Mouse (Mus musculus): ENCODE measurements around the gene Mnat1. TPM values are rescaled to one million over a fixed set of nuclear protein-coding genes. Genes with fewer than 3 reads are reported as not detected.

Mnat1 gene
- polyA plus RNA-seq, 1 experiment, result 0.35 TPM

GRCm38 (mm10) chr12:73209117-73209516, 85.6 kb downstream of the Mnat1 start:
- H3K4me3 ChIP-seq (replicated peaks), result no peak overlapping the region
- no peaks in the 10 kb centered on the region for H3K36me3 ChIP-seq (ENCODE audit: control insufficient read depth)
- TF ChIP-seq TAL1 (IDR thresholded peaks at IDR 0.05; ENCODE audit: low read length), result no peak
- no peak for TF ChIP-seq GATA1 (IDR thresholded peaks at IDR 0.05; ENCODE audit: low read length)
- H3K9me3 ChIP-seq (ENCODE audit: control insufficient read depth, low read length), result no peaks in the 10 kb centered on the region
- H3K4me1 ChIP-seq (ENCODE audit: control insufficient read depth), result peaks cover 9% of the 10 kb centered on the region
- H3K27me3 ChIP-seq (ENCODE audit: control insufficient read depth), result no peaks in the 10 kb centered on the region

GRCm38 (mm10) chr12:73210454-73210853, 86.9 kb downstream of the Mnat1 start:
- Histone ChIP-seq H3K36me3 (ENCODE audit: control insufficient read depth) (no peaks in the 10 kb centered on the region), H3K27me3 (ENCODE audit: control insufficient read depth) (no peaks in the 10 kb centered on the region), H3K9me3 (ENCODE audit: control insufficient read depth, low read length) (no peaks in the 10 kb centered on the region), H3K4me1 (ENCODE audit: control insufficient read depth) (peaks cover 9% of the 10 kb centered on the region), H3K4me3 (replicated peaks) (no peak overlapping the region)
- no peak for TF ChIP-seq GATA1 (IDR thresholded peaks at IDR 0.05; ENCODE audit: low read length)
- TF ChIP-seq TAL1 (IDR thresholded peaks at IDR 0.05; ENCODE audit: low read length), result no peak

GRCm38 (mm10) chr12:73215773-73216172, 92.3 kb downstream of the Mnat1 start:
- Histone ChIP-seq H3K36me3 (ENCODE audit: control insufficient read depth) (peaks cover 10% of the 10 kb centered on the region), H3K27me3 (ENCODE audit: control insufficient read depth) (no peaks in the 10 kb centered on the region), H3K4me1 (ENCODE audit: control insufficient read depth) (peaks cover 3% of the 10 kb centered on the region), H3K4me3 (replicated peaks) (no peak overlapping the region), H3K9me3 (ENCODE audit: control insufficient read depth, low read length) (no peaks in the 10 kb centered on the region)
- no peak for TF ChIP-seq TAL1 (IDR thresholded peaks at IDR 0.05; ENCODE audit: low read length)
- no peak for TF ChIP-seq GATA1 (IDR thresholded peaks at IDR 0.05; ENCODE audit: low read length)

- H3K4me3 ChIP-seq (replicated peaks), result no peak overlapping the region
- no peaks in the 10 kb centered on the region for H3K9me3 ChIP-seq (ENCODE audit: control insufficient read depth, low read length)
- no peaks in the 10 kb centered on the region for H3K27me3 ChIP-seq (ENCODE audit: control insufficient read depth)
- TF ChIP-seq TAL1 (IDR thresholded peaks at IDR 0.05; ENCODE audit: low read length) (no peak), GATA1 (IDR thresholded peaks at IDR 0.05; ENCODE audit: low read length) (no peak)
- peaks cover 9% of the 10 kb centered on the region for H3K4me1 ChIP-seq (ENCODE audit: control insufficient read depth)
- H3K36me3 ChIP-seq (ENCODE audit: control insufficient read depth), result peaks cover 10% of the 10 kb centered on the region
These were observed 95.1 kb downstream of the Mnat1 start for GRCm38 (mm10) chr12:73218632-73219031.

GRCm38 (mm10) chr12:73221235-73221634, 97.7 kb downstream of the Mnat1 start:
- no peak for TF ChIP-seq TAL1 (IDR thresholded peaks at IDR 0.05; ENCODE audit: low read length)
- peaks cover 10% of the 10 kb centered on the region for H3K36me3 ChIP-seq (ENCODE audit: control insufficient read depth)
- peaks cover 9% of the 10 kb centered on the region for H3K4me1 ChIP-seq (ENCODE audit: control insufficient read depth)
- no peaks in the 10 kb centered on the region for H3K9me3 ChIP-seq (ENCODE audit: control insufficient read depth, low read length)
- H3K27me3 ChIP-seq (ENCODE audit: control insufficient read depth), result no peaks in the 10 kb centered on the region
- no peak overlapping the region for H3K4me3 ChIP-seq (replicated peaks)

- H3K27me3 ChIP-seq (ENCODE audit: control insufficient read depth), result no peaks in the 10 kb centered on the region
- no peaks in the 10 kb centered on the region for H3K9me3 ChIP-seq (ENCODE audit: control insufficient read depth, low read length)
- H3K36me3 ChIP-seq (ENCODE audit: control insufficient read depth), result peaks cover 9% of the 10 kb centered on the region
- TF ChIP-seq TAL1 (IDR thresholded peaks at IDR 0.05; ENCODE audit: low read length), result no peak
- no peak for TF ChIP-seq GATA1 (IDR thresholded peaks at IDR 0.05; ENCODE audit: low read length)
- H3K4me1 ChIP-seq (ENCODE audit: control insufficient read depth), result peaks cover 9% of the 10 kb centered on the region
- H3K4me3 ChIP-seq (replicated peaks), result no peak overlapping the region
These were observed 100.4 kb downstream of the Mnat1 start for GRCm38 (mm10) chr12:73223872-73224271.

GRCm38 (mm10) chr12:73228427-73228826, 104.9 kb downstream of the Mnat1 start:
- Histone ChIP-seq H3K4me3 (replicated peaks) (no peak overlapping the region), H3K27me3 (ENCODE audit: control insufficient read depth) (no peaks in the 10 kb centered on the region), H3K36me3 (ENCODE audit: control insufficient read depth) (no peaks in the 10 kb centered on the region), H3K9me3 (ENCODE audit: control insufficient read depth, low read length) (no peaks in the 10 kb centered on the region), H3K4me1 (ENCODE audit: control insufficient read depth) (no peaks in the 10 kb centered on the region)
- TF ChIP-seq TAL1 (IDR thresholded peaks at IDR 0.05; ENCODE audit: low read length) (no peak), GATA1 (IDR thresholded peaks at IDR 0.05; ENCODE audit: low read length) (no peak)

- Histone ChIP-seq H3K4me1 (ENCODE audit: control insufficient read depth) (no peaks in the 10 kb centered on the region), H3K27me3 (ENCODE audit: control insufficient read depth) (no peaks in the 10 kb centered on the region)
These were observed 106.7 kb downstream of the Mnat1 start for GRCm38 (mm10) chr12:73230196-73230595.

GRCm38 (mm10) chr12:73231552-73231951, 108.0 kb downstream of the Mnat1 start:
- TF ChIP-seq GATA1 (IDR thresholded peaks at IDR 0.05; ENCODE audit: low read length) (no peak), TAL1 (IDR thresholded peaks at IDR 0.05; ENCODE audit: low read length) (no peak)
- Histone ChIP-seq H3K4me3 (replicated peaks) (no peak overlapping the region), H3K4me1 (ENCODE audit: control insufficient read depth) (no peaks in the 10 kb centered on the region), H3K27me3 (ENCODE audit: control insufficient read depth) (no peaks in the 10 kb centered on the region), H3K36me3 (ENCODE audit: control insufficient read depth) (no peaks in the 10 kb centered on the region), H3K9me3 (ENCODE audit: control insufficient read depth, low read length) (no peaks in the 10 kb centered on the region)

More at GRCm38 (mm10) chr12:73230196-73230595, 106.7 kb downstream of the Mnat1 start:
- no peaks in the 10 kb centered on the region for H3K36me3 ChIP-seq (ENCODE audit: control insufficient read depth)
- TF ChIP-seq GATA1 (IDR thresholded peaks at IDR 0.05; ENCODE audit: low read length) (no peak), TAL1 (IDR thresholded peaks at IDR 0.05; ENCODE audit: low read length) (no peak)
- H3K4me3 ChIP-seq (replicated peaks), result no peak overlapping the region
- H3K9me3 ChIP-seq (ENCODE audit: control insufficient read depth, low read length), result no peaks in the 10 kb centered on the region

- TF ChIP-seq GATA1 (IDR thresholded peaks at IDR 0.05; ENCODE audit: low read length) (no peak), TAL1 (IDR thresholded peaks at IDR 0.05; ENCODE audit: low read length) (no peak)
- Histone ChIP-seq H3K27me3 (ENCODE audit: control insufficient read depth) (no peaks in the 10 kb centered on the region), H3K9me3 (ENCODE audit: control insufficient read depth, low read length) (no peaks in the 10 kb centered on the region), H3K4me1 (ENCODE audit: control insufficient read depth) (no peaks in the 10 kb centered on the region), H3K4me3 (replicated peaks) (no peak overlapping the region), H3K36me3 (ENCODE audit: control insufficient read depth) (no peaks in the 10 kb centered on the region)
These were observed 109.1 kb downstream of the Mnat1 start for GRCm38 (mm10) chr12:73232586-73232985.

All from erythroblast, embryonic 14.5 days (primary cell).